Mouse (Mus musculus): ENCODE measurements at regions not wholly inside any gene's neighbourhood (a gene's known extent, or its start where the extent isn't known, plus 50 kb on each side); places are given as distances from the start of the nearest gene placed in this dataset.

- ATAC-seq (ENCODE audit: low TSS enrichment) = no peak
Observed at GRCm38 (mm10) chr3:110366151-110366550, 115.4 kb upstream of the Prmt6 start.

GRCm38 (mm10) chr3:110361900-110362299 is 111.1 kb upstream of the Prmt6 start:
- ATAC-seq (ENCODE audit: low TSS enrichment) = no peak

GRCm38 (mm10) chr3:110356822-110357594 is 106.2 kb upstream of the Prmt6 start:
- no peak for ATAC-seq (ENCODE audit: low TSS enrichment)

GRCm38 (mm10) chr3:110353654-110354053 is 102.9 kb upstream of the Prmt6 start:
- no peak for ATAC-seq (ENCODE audit: low TSS enrichment)

- peak; percentile 68 for ATAC-seq (ENCODE audit: low TSS enrichment)
Observed at GRCm38 (mm10) chr3:110350075-110350474, 99.3 kb upstream of the Prmt6 start.

GRCm38 (mm10) chr3:110349446-110349845 is 98.6 kb upstream of the Prmt6 start:
- ATAC-seq (ENCODE audit: low TSS enrichment) = peak; percentile 91

- no peak for ATAC-seq (ENCODE audit: low TSS enrichment)
Observed at GRCm38 (mm10) chr3:110344846-110345245, 94.0 kb upstream of the Prmt6 start.

GRCm38 (mm10) chr3:110340067-110340466 is 89.3 kb upstream of the Prmt6 start:
- no peak for ATAC-seq (ENCODE audit: low TSS enrichment)

- ATAC-seq (ENCODE audit: low TSS enrichment) = no peak
Observed at GRCm38 (mm10) chr3:110339026-110339606, 88.3 kb upstream of the Prmt6 start.

- ATAC-seq (ENCODE audit: low TSS enrichment) = no peak
Observed at GRCm38 (mm10) chr3:110329175-110329574, 78.4 kb upstream of the Prmt6 start.

GRCm38 (mm10) chr3:110310270-110310669 is 59.5 kb upstream of the Prmt6 start:
- ATAC-seq (ENCODE audit: low TSS enrichment) = peak; percentile 93

GRCm38 (mm10) chr3:110303166-110303565 is 52.4 kb upstream of the Prmt6 start:
- ATAC-seq (ENCODE audit: low TSS enrichment) = 0 out of 2 replicates have a peak, but pooled peaks have one; percentile 31

Data from frontal cortex, adult (tissue).